Mouse (Mus musculus) limb, embryonic 10.5 days (tissue): Measurements from ENCODE around the gene Cox10. TPM values are rescaled to one million over a fixed set of nuclear protein-coding genes. Genes with fewer than 3 reads are reported as not detected.

Experiments
- DNase-seq: peaks from one replicate; pipeline ENCODE4 v3.0.0-alpha.2; 2017; ENCODE audit warnings: low spot score
- H3K27ac ChIP-seq: fragments of 300-500 bp; sonication (generic); 2 replicates; pipeline ENCODE4 v1.5.1; 2016; ENCODE audit warnings: mild to moderate bottlenecking
- H3K27me3 ChIP-seq: fragments of 300-500 bp; sonication (generic); 2 replicates; pipeline ENCODE4 v1.6.1; 2016; ENCODE audit warnings: low read depth, mild to moderate bottlenecking; ENCODE audit not compliant: poor library complexity, severe bottlenecking
- H3K36me3 ChIP-seq: fragments of 300-500 bp; sonication (generic); 2 replicates; pipeline ENCODE4 v1.6.1; 2016; ENCODE audit warnings: mild to moderate bottlenecking, moderate library complexity
- H3K4me1 ChIP-seq: fragments of 300-500 bp; sonication (generic); 2 replicates; pipeline ENCODE4 v1.6.1; 2016
- H3K4me3 ChIP-seq: fragments of 300-500 bp; sonication (generic); 2 replicates; pipeline ENCODE4 v1.5.1; 2016; ENCODE audit warnings: mild to moderate bottlenecking, moderate library complexity
- H3K9me3 ChIP-seq: fragments of 300-500 bp; sonication (generic); replicated peaks from 2 replicates; pipeline ENCODE4 v1.6.1; 2016; ENCODE audit warnings: mild to moderate bottlenecking
- WGBS: fragments of 180-500 bp; shearing (Covaris S2); methylation state at CpG from one replicate; pipeline ENCODE4 v1.1.7; 2016; 5-methylcytosine and 5-hydroxymethylcytosine counted together
- polyA plus RNA-seq: library from polyadenylated mRNA; unstranded; fragments of >200 nt; fragmentation: Nextera tagmentation; extraction: Ambion mirVana; gene quantifications from 2 replicates; pipeline ENCODE4 v1.2.1, GENCODE M21; 2016

The Cox10 gene
- polyA plus RNA-seq, 1 experiment from 2014 or later: 30.8 TPM

DNA sequence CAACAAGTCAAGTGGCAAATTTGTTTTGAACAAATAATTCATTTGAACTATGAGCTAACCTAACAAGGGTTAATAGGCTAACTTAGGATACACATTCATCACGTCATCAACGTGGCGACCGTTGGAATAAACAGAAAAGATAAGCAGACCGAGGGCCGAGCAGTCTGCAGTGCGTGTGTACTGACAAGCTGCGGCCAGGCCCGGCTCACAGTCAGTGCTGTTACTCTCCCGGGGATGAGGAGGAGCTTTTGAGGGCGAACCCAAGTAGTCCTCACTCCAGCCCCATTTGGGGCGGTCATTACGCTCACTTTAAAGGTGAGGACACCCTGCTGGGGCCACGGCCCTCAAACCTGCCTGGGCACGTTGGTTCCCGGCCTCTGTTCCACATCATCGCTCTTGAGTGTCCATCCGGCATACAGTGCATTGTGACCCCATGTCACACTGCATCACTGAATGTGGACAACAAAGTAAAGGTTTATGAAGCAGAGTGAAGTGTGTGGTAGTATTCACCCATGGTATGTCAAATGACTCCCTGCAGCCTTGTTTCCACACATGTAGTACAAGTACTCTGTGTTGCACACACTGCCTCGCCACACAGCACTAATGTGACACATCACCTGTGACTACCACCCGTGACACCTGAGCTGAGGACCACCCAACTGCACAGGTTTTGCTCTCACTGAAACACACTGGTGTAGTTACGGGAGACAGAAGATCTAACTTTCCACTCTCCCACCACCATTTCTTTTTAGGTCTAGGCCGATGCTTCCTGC, 68.4 kb downstream of the Cox10 start:
- DNase-seq: no peak
- peaks cover 30% of the 10 kb centered on the region for H3K4me1 ChIP-seq
- 49% methylated on average over 22 of the region's 22 CpGs for WGBS
- no peaks in the 10 kb centered on the region for H3K27me3 ChIP-seq
- H3K9me3 ChIP-seq: no peaks in the 10 kb centered on the region
- no peak overlapping the region for H3K27ac ChIP-seq
- H3K4me3 ChIP-seq: no peak overlapping the region
- H3K36me3 ChIP-seq: no peaks in the 10 kb centered on the region

DNA sequence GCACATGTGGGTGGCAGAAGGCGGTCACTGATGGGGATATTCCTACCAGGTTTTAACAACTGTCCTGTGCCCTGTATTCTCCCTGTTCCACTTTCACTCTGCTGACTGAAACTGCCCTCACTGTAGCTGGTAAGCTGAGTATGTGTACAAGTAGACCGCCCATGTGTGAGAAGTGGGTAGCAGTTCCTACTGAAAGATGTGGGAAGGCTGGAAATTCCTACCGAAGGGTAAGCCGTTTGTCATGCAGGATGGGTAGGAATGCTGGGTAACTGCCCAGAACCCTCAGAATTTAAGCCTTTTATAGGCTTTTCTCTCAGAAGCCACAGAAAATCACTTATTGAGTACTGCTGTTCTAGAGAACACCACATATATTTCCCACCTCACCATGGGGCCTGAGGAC, 75.1 kb downstream of the Cox10 start:
- H3K36me3 ChIP-seq: no peaks in the 10 kb centered on the region
- H3K27ac ChIP-seq: no peak overlapping the region
- DNase-seq: no peak
- H3K27me3 ChIP-seq: no peaks in the 10 kb centered on the region
- peaks cover 29% of the 10 kb centered on the region for H3K4me1 ChIP-seq
- no peaks in the 10 kb centered on the region for H3K9me3 ChIP-seq
- WGBS: 91% methylated on average over 4 of the region's 4 CpGs
- no peak overlapping the region for H3K4me3 ChIP-seq

GRCm38 (mm10) chr11:64003484-64003883, 75.8 kb downstream of the Cox10 start:
- Histone ChIP-seq H3K4me3 (no peak overlapping the region), H3K36me3 (no peaks in the 10 kb centered on the region), H3K9me3 (no peaks in the 10 kb centered on the region), H3K27ac (no peak overlapping the region), H3K4me1 (peaks cover 34% of the 10 kb centered on the region), H3K27me3 (no peaks in the 10 kb centered on the region)
- 86% methylated on average over 3 of the region's 3 CpGs for WGBS
- DNase-seq: peak; percentile 29

DNA sequence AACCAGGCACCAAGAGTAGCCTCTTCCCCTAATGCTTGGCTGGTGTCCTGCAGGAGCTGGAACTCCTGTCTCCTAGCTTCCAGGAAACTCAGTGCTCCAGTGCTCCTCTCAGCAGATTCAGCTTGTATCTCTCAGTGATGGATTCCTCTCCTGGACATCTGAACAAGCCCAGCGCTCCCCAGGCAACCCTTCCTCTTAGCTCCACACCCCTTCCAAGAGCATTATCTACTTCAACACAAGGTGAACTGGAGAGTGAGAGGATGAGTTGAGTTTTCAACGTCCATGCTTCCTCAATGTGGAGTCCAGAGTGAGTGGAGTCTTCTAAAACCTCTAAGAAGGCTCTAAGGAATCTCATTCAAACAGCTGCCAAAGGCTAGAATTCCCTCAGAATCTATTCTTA, 76.6 kb downstream of the Cox10 start:
- Histone ChIP-seq H3K4me3 (no peak overlapping the region), H3K9me3 (no peaks in the 10 kb centered on the region), H3K27me3 (no peaks in the 10 kb centered on the region), H3K4me1 (peaks cover 41% of the 10 kb centered on the region), H3K27ac (no peak overlapping the region), H3K36me3 (no peaks in the 10 kb centered on the region)
- no peak for DNase-seq
- WGBS: 94% methylated on average over 2 of the region's 2 CpGs

GRCm38 (mm10) chr11:64001111-64001510, 78.2 kb downstream of the Cox10 start:
- no peaks in the 10 kb centered on the region for H3K9me3 ChIP-seq
- 83% methylated on average over 2 of the region's 2 CpGs for WGBS
- DNase-seq: no peak

GRCm38 (mm10) chr11:64000200-64000794, 79.0 kb downstream of the Cox10 start:
- H3K9me3 ChIP-seq: no peaks in the 10 kb centered on the region
- H3K36me3 ChIP-seq: no peaks in the 10 kb centered on the region
- H3K27ac ChIP-seq: no peak overlapping the region
- peaks cover 43% of the 10 kb centered on the region for H3K4me1 ChIP-seq
- DNase-seq: peak; percentile 32
- H3K27me3 ChIP-seq: no peaks in the 10 kb centered on the region
- 64% methylated on average over 5 of the region's 5 CpGs for WGBS
- no peak overlapping the region for H3K4me3 ChIP-seq

More at GRCm38 (mm10) chr11:64001111-64001510, 78.2 kb downstream of the Cox10 start:
- Histone ChIP-seq H3K4me1 (peaks cover 43% of the 10 kb centered on the region), H3K27ac (no peak overlapping the region), H3K27me3 (no peaks in the 10 kb centered on the region), H3K4me3 (no peak overlapping the region), H3K36me3 (no peaks in the 10 kb centered on the region)

- Histone ChIP-seq H3K4me1 (peaks cover 43% of the 10 kb centered on the region), H3K27me3 (no peaks in the 10 kb centered on the region), H3K4me3 (no peak overlapping the region), H3K36me3 (no peaks in the 10 kb centered on the region), H3K9me3 (no peaks in the 10 kb centered on the region), H3K27ac (no peak overlapping the region)
- 77% methylated on average over 6 of the region's 6 CpGs for WGBS
- DNase-seq: no peak
Measured at GRCm38 (mm10) chr11:63999431-63999830, 79.8 kb downstream of the Cox10 start.

DNA sequence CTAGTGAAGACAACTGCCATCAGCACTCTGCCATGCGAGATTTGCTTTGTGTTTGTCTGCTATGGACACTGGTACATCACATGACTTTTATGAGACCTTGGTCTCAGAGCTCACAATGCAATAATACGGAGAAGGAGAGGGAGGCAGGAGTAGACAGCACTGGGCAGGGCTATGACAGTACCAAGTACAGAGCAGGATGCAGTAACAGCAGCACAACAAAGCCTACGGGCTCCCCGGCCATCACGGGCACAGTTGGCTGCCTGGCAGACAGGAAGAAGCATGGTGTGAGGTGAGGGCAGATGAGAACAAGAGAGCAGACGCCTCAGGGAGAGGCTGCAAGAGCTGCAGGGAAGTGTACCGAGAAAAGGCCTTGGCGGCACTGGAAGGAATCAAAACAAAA, 87.3 kb downstream of the Cox10 start:
- H3K9me3 ChIP-seq: no peaks in the 10 kb centered on the region
- no peak overlapping the region for H3K4me3 ChIP-seq
- no peak overlapping the region for H3K27ac ChIP-seq
- H3K36me3 ChIP-seq: no peaks in the 10 kb centered on the region; the same call in 1 of the 2 replicates
- no peaks in the 10 kb centered on the region for H3K27me3 ChIP-seq
- H3K4me1 ChIP-seq: peaks cover 22% of the 10 kb centered on the region
- WGBS: 83% methylated on average over 8 of the region's 8 CpGs
- DNase-seq: no peak

- no peaks in the 10 kb centered on the region for H3K9me3 ChIP-seq
- H3K4me3 ChIP-seq: no peak overlapping the region
- DNase-seq: no peak
- peaks cover 3% of the 10 kb centered on the region; the same call in 1 of the 2 replicates for H3K36me3 ChIP-seq
- peaks cover 22% of the 10 kb centered on the region for H3K4me1 ChIP-seq
- H3K27me3 ChIP-seq: no peaks in the 10 kb centered on the region
- 95% methylated on average over 7 of the region's 7 CpGs for WGBS
- H3K27ac ChIP-seq: peak overlapping the region; percentile 1; the same call in 1 of the 2 replicates
Measured at GRCm38 (mm10) chr11:63990759-63991158, 88.5 kb downstream of the Cox10 start.

DNA sequence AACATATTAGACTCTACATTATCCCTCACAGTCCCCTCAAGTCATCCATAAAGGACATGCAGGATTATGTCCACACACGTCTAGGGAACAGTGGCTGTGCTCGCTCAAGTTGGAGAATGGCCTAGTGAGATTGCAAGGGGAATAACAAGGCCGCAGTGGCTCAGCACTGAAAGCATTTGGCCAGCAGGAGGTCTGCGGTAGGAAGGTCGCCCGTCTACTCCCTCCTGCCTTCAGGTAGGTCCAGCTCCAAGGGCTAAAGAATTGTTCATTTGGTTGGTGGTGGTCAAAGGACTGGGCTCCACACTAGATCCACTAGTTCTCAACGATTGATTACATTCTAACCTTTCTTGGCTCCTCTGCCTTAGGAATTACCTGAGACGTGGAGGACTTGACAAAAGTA, 89.0 kb downstream of the Cox10 start:
- no peaks in the 10 kb centered on the region for H3K9me3 ChIP-seq
- WGBS: 92% methylated on average over 8 of the region's 8 CpGs
- peaks cover 22% of the 10 kb centered on the region for H3K4me1 ChIP-seq
- no peak overlapping the region for H3K4me3 ChIP-seq
- H3K36me3 ChIP-seq: peaks cover 3% of the 10 kb centered on the region; the same call in 1 of the 2 replicates
- H3K27ac ChIP-seq: peak overlapping the region; percentile 1; the same call in 1 of the 2 replicates
- DNase-seq: no peak
- H3K27me3 ChIP-seq: no peaks in the 10 kb centered on the region

DNA sequence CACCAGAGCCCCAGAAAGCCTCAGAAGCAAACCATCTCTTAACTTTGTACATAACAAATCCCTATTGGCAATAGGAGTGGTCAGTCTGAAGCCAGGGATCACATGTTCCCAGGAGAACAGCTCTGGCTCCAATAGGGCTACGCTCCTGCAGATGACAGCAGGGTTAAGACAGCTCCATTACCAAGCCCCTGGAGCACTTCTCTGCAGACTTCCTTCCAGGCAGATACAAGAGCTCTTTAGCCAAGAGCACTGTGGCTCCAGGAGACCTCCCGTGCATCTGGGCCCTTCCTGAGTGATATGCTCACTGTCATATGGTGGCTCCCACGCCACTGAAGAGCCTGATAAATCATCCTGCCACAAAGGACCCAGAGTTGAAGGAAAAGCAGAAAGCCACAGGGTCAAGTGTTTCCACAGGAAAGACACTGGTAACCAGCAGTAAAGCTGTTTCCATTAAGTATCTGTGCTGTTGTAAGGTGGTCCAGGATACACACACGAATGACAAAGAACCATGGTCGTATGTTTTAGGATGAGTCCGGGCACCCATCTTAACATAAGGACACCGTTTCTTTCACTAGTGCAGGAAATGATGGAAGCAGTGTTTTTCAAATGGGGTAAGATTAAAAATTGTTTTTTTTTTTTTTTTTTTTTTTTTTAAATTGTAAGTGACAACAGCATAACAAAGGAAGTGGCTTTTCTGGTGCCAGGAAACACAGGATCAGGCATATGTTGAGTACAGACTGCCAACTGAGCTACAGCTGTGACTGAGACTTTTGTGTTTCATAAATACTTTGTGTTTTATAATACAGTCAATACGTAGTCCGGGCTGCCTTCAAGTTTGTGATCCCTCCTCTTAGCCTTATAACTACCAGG, 90.0 kb downstream of the Cox10 start:
- WGBS: 77% methylated on average over 9 of the region's 9 CpGs
- Histone ChIP-seq H3K27me3 (no peaks in the 10 kb centered on the region), H3K4me3 (no peak overlapping the region), H3K4me1 (peaks cover 22% of the 10 kb centered on the region), H3K9me3 (no peaks in the 10 kb centered on the region), H3K27ac (no peak overlapping the region), H3K36me3 (peaks cover 3% of the 10 kb centered on the region; the same call in 1 of the 2 replicates)
- DNase-seq: no peak

DNA sequence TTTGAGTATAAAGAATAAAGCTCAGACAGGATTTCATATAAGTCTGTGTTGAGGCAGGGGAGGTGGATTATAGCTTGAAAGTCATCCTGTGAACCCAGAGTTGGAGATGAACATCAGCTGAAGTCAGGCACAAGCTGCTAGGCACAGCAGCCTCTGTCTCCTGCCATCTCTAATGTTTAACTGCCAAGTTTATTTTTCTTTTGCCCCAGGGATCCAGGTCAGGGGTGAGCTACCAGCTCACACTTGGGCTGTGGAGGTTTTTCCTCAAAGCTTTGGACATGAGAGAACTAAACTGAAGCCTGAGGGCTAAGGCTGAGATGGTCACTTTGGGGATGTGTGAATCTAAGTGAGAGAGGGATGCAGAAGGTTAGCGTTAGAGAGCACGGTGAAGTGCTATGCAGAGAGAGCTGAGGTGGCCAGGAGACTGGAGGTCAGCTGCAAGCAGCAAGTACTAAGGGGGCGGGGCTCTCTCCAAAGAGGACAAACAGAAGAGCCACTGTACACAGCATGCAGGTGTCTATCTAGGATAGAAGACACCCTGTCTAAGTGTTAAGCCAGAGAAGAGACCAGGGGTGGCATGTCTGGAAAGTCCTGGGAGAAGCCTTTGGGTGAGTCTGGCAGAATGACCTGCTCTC, 91.1 kb downstream of the Cox10 start:
- Histone ChIP-seq H3K36me3 (peaks cover 3% of the 10 kb centered on the region; the same call in 1 of the 2 replicates), H3K4me3 (no peak overlapping the region), H3K4me1 (peaks cover 24% of the 10 kb centered on the region), H3K27ac (no peak overlapping the region), H3K27me3 (no peaks in the 10 kb centered on the region), H3K9me3 (no peaks in the 10 kb centered on the region)
- 71% methylated on average over 3 of the region's 3 CpGs for WGBS
- DNase-seq: no peak
